Mouse (Mus musculus) liver, embryonic 14.5 days (tissue): ENCODE results near the gene Gm26897.

ENCODE experiments used
- CTCF ChIP-seq: IDR thresholded peaks from 2 replicates; pipeline ENCODE4 v1.5.1; 2016; ENCODE audit warnings: antibody characterized with exemption, low read depth, control low read depth
- EP300 ChIP-seq: IDR thresholded peaks from 2 replicates; pipeline ENCODE4 v1.6.1; 2016; ENCODE audit warnings: antibody characterized with exemption, low read depth

- TF ChIP-seq CTCF = no peak
- no peak for TF ChIP-seq EP300
These were observed 33.9 kb upstream of the Gm26897 start for GRCm38 (mm10) chr5:111699711-111700303.
